Mouse (Mus musculus) testis, adult 2 months (tissue): ENCODE data around the gene Cox4i1.

ENCODE experiments used
- CTCF ChIP-seq: fragments of 200-500 bp; IDR thresholded peaks from 2 replicates; pipeline ENCODE4 v1.5.1; 2012; ENCODE audit warnings: low read depth, mild to moderate bottlenecking, inconsistent platforms, low read length, moderate library complexity; ENCODE audit not compliant: control insufficient read depth, insufficient read depth, insufficient replicate concordance
- POLR2A ChIP-seq: fragments of 200-500 bp; IDR thresholded peaks from 2 replicates; pipeline ENCODE4 v1.6.1; 2012; ENCODE audit warnings: low read depth, mild to moderate bottlenecking, inconsistent platforms, low read length, moderate library complexity; ENCODE audit not compliant: control insufficient read depth

DNA sequence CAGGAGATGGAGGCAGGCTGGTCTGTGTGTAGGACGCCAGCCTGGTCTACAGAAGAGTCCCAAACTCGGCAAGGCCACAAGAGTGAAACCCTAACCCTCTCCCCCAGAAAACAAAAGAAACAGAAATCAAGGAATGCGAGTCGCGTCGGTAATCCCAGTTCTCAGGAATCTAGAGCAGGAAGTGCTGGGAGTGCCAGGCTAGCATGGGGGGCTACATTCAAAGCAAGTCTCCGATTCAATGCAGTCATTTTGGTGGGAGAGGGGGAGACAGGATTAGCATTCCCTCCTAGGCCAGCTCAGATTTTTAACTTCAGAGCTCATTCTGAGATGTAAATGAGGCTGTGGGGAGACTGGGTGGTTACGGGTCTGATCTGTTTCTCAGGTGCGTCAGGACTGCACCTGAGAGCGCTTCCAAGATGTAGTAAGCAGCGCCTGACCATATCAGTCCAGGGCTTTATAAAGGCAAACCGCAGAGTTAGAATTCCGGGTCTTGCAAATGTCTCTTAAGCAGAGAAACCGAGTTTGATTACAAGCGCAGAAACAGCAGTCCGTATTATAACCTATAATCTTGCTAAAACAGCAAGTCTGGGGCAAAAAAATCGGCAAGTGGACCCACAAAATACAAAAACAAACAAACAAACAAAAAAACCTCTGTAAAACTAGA lies 1.1 kb upstream of the Cox4i1 start:
- TF ChIP-seq CTCF: no peak
- TF ChIP-seq POLR2A: no peak
